Mouse (Mus musculus) spleen, embryonic (tissue): ENCODE data around the gene Sprn.
"Not testable (repeated sequence)": the region's sequence is repeated elsewhere in the genome, so short reads cannot be mapped to it uniquely, and the experiment has no call there.

ENCODE experiments used
- CTCF ChIA-PET: fragments of 350-600 bp; sonication (Branson Sonifier 250); formaldehyde crosslinking; loops from one replicate; lab custom pipeline; 2022; lab: Charles Lee

Sprn gene

DNA sequence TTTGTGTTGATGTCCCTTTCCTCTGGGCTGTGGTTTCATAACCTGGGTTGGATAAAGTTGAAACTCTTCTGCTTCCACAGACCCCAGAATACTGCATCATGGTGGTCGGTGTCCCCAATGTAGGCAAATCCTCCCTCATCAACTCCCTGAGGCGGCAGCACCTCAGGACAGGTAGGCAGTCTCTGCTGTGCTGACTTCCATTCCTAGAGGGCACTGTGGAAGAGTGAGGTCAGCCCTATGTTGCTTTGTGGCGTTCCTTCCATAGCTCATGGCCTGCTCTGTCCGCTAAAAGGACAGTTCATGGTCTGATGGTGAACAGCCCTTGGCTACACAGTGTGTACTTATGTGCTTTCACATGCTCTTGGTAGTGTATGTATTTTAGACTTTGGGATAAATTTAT lies 10.1 kb downstream of the Sprn start:
- CTCF ChIA-PET: no interaction called here

DNA sequence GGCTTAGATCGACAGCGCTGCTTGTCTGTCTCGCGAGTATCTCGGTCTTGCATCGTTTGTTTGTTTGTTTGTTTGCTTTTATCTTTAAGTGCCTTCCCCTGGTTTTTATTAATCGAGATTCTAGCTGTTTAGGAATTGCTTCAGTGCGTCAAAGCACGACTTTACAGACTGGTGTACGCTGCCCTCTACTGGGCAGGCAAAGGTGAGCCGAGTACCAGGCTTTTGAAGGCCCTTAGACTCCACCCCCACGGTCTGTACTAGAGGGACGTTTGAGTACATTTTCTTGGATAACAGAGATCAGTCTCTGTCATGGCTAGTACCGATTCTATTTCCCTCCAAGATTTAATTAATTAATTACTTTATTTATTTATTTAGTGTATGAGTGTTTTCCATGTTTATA lies 13.3 kb downstream of the Sprn start:
- CTCF ChIA-PET: interaction anchor here (0.6 to 1.2 kb wide), 2 partner anchors 25 to 146 kb away, joined by 3 to 4 read pairs; no protein-coding TSS in a partner anchor

DNA sequence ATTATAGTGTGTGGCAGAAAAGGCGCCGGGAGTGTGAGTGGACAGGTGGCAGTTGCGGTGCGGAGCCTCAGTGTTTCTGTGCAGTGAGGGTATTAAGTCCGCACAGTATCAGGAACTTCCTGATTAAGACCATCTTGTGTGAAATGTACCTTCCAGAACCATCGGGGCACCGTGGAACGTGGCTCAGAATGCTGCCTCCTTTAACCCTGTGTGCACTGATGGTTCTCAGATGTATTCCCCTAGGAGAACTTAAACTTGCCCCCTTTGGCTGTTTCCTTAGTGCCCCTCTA lies 16.7 kb downstream of the Sprn start:
- CTCF ChIA-PET: no interaction called here

DNA sequence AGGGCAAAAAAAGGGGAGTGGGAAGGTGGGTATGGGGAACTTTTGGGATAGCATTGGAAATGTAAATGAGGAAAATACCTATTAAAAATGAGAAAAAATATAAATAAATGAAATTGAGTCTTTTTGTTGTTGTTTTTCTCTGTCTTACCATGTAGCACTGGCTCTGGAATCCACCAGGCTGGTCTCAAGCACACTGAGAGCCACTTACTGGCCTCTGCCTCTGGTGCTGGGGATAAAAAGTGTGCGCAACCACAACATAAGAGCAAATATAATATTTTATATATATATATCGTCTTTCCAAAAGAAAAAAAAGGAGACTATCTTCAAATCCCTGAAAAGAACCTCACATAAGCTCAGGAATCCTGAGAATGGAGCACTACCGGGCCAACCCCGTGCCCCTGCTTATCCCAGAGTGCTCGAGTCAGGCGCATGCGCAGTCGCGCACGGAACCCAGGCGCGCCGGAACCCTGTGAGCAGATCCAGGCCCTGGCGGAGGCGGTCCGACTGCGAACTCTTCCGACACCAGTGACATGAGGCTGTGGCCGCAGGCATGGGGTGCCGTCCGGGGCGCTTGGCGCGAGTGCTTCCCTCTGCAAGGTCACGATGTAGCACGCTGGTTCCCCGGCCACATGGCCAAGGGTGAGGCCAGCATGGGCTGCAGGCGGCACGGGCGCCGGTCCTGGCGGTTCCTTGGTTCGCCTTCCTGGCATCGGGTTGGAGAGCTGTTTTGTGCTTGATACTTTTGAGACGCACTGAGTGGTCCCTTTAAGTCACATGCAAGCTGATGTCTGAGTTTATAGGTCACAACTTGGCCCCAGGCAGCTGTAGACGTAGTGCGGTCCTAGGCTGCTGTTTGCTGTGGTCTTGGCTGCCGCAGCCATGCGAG lies 17.3 kb downstream of the Sprn start, which contains the start of gene Mtg1:
Mtg1 (plus strand) TSS at position 430 of the 886 bp plus-strand sequence.
- CTCF ChIA-PET: no interaction called here

DNA sequence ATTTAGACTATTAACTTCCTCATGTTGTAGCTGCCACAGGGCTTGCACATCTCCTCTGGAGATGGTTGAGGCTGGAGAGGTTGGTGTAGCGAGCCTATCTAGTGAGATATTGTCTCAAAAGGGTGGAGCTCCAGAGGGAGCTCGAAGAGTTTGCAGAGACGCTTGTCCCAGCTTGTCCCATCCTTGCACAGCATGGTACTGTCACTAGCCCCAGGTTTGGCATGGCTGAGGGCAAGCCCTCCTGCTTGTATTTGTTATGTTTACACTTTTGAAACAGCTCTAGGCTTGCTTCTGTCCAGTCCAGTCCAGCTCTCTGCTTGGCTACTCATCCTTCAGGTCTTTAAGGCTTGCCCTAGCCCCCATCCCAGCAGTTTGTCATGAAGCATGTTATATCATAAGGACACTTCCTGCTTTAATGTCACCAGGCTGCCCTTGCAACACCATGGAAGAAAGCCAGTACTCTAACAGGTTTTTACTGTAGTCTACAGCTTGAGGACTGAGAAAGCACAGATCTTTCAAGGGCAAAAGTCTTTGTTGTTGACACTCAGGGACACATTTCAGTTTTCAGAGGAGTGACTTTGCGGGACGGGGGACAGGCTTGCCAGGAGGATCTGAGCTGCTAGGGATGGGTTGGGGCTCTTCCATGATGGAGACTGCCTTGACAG lies 19.4 kb downstream of the Sprn start:
- CTCF ChIA-PET: no interaction called here

DNA sequence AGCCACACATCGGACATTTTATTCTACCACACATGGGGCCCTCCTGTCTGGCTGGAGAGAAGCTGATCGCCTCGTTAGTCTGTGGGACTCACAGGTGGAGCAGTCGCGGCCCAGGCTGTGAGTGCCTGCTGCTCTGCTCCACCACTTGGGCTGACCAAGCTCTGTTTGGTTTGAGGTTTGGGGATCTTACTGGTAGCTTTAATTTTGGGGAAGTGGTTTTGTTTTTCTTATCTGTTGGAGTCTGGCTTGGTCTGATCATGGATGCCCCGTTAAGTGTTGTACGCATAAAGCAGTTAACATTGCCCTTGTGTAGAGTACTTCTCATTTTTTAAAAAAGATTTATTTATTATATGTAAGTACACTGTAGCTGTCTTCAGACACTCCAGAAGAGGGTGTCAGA lies 20.6 kb downstream of the Sprn start:
- CTCF ChIA-PET: interaction anchor here (0.6 kb wide), 1 partner anchor 1029 kb away, joined by 3 read pairs; no protein-coding TSS in a partner anchor

DNA sequence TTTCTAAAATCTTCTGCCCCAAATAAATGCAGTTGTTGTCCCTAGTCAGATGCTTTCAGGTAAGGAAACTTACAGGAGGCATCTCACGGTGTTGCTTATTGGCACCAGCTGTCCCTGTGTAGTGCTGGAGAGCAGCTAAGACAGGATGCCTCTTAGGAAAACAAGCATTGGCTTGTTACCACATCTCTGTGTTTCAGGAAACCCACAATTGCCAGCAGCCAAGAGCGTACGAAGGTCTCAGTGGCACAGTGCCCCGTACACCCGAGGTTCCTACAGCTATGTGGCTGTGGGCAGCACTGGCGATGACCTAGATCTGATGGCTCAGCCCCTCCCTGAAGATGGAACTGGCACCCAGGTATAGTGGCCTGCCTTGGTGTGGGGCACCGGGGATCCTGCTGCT lies 22.5 kb downstream of the Sprn start:
- CTCF ChIA-PET: not testable (repeated sequence)

DNA sequence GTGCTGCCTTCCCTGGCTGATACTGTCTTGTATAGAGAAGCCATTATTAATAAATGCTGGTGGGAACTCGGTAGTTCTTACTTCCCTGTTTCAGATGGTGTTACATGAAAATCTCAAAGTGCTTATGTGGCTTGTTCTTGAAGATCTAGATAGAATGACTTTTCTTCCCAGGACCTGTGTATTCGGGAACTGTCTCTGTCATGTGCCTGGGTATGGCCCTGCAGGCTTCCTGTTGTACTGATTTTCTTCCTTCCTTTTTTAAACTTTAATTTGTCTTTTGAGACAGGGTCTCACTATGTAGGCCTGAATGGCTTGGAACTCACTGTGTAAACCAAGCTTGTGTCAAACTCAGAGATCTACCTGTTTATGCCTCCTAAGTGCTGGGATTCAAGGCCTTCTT lies 26.8 kb downstream of the Sprn start:
- CTCF ChIA-PET: no interaction called here

DNA sequence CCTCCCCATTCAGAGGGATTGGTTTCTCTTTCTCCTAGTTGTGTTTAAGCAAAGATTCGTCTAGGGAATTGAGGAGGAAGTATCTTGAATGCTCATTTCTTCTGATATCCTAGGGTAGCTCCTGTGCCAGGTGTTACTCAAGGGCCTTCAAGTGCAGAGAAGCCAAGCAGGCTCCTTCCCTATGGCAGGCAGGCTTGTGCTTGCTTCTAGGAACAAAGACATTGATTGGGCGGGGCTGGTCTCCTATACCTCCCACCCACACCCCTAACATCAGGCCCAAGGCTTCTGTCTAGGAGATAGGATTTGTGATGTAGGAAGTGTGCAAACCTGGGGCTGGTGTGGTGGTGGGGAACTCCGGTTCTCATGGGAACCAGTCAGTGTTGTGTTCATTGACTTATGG lies 27.7 kb downstream of the Sprn start:
- CTCF ChIA-PET: no interaction called here

DNA sequence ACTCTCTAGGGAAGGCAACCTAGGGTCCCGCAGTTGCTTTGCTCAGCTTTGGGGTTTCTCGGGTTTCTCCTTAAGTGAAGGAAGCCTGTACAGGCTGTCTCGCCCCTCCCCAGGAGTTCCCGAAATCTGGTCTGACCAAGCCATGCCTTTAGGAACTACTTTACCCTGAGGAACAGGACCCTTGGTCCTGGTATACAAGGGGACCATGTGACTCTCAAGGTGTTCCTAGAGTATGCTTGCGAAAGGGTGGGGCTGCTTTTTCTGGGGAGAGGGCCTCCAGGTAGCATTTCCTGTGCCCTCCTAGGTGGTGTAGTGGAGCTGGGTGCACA lies 28.7 kb downstream of the Sprn start:
- CTCF ChIA-PET: no interaction called here

DNA sequence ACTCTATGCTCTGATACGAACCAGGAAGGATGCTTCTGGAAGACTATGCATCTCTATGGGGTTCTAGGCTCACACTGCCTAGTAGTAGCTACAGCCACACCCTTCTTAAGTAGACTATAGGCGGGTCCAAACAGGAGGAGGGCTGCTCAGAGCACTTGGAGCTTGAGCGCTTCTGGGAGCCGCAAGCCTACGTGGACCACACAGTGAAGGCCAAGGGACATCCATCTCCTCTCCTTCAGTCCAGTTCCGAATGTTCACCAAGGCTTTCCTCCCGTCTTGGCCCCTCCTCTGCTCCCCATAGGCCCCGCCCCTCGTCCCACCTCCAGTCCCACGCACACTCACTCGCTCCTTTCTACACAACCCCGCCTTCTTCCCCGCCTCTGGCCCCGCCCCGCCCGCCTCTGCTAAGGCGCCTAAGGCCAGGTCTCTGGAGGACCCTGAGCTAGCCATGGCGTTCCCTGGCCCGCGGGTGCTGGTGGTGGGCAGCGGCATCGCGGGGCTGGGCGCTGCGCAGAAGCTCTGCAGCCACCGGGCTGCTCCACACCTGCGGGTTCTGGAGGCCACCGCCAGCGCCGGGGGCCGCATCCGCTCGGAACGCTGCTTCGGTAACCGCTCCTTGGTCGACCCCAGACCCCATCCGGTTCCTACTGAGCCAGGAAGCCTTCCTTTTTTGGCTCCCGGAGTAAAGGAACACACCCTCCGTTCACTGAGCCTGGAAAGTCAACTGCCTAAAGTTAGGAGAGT lies 29.2 kb downstream of the Sprn start:
- CTCF ChIA-PET: no interaction called here

DNA sequence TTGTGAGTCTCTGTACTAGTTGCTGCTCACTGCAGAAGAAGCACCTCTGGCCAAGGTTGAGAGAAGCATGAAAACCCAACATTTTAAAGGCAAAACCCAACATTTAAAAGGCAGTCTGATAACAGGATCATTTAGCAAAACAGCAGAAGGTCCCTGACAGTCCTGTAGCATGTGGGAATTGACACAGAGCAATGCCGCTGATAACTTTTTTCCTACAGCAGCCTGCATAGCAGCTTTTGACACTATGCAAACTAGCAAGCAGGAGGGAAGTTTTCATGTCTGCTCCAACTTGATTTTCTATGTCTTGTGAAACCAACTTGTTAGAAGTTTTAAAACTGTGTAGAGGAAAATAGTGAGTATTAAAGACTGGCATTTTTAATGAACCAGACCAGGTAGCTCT lies 30.3 kb downstream of the Sprn start:
- CTCF ChIA-PET: no interaction called here

DNA sequence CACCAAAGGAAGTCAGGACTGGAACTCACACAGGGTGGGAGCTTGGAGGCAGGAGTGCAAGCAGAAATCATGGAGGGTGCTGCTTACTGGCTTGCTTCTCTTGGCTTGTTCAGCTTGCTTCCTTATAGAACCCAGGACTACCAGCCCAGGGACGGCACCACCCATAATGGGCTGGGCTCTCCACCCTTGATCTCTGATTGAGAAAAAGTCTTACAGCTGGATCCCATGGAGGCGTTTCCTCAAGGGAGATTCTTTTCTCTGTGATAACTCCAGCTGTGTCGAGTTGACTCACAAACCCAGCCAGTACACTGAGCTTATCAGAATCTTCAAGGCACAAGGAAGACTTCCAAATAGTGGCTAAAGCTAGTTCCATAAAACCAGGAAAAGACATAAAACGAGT lies 31.9 kb downstream of the Sprn start:
- CTCF ChIA-PET: no interaction called here

DNA sequence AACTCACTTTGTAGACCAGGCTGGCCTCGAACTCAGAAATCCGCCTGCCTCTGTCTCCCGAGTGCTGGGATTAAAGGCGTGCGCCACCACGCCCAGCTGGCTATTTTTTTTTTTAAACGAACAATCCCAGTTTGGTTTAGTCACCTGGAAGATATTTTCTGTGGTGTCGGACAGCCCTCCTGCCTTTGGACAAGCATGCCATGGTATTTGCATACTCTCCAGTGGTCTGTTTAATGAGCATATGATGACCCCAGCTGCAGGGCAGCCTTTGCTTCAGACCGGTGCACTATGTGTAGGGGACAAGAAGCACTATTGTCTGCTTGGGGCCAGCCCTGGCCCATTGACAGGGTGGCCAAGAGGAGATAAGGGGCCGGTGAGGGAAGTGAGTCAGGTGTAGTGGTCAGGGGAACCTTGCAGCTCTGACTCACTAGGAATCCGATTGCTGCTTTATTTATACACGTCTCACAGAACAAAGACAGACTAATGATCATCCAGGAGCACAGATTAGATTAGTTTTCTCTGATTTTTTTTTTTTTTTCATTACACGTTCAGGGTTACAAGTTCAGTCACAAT lies 33.3 kb downstream of the Sprn start:
- CTCF ChIA-PET: no interaction called here

DNA sequence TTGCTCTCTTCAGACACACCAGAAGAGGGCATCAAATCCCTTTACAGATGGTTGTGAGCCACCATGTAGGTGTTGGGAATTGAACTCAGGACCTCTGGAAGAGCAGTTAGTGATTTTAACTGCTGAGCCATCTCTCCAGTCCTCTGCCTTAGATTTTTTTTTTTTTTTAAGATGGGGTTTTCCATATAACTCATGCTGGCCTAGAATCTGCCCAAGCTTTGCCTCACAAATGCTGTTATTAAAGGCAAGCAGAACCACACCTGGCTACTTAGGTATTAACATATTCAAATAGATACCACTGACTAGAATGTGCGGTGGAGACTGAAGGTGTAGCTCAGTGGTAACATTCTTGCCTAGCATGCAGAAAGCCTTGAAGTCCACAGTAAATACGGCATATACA lies 34.2 kb downstream of the Sprn start:
- CTCF ChIA-PET: no interaction called here

DNA sequence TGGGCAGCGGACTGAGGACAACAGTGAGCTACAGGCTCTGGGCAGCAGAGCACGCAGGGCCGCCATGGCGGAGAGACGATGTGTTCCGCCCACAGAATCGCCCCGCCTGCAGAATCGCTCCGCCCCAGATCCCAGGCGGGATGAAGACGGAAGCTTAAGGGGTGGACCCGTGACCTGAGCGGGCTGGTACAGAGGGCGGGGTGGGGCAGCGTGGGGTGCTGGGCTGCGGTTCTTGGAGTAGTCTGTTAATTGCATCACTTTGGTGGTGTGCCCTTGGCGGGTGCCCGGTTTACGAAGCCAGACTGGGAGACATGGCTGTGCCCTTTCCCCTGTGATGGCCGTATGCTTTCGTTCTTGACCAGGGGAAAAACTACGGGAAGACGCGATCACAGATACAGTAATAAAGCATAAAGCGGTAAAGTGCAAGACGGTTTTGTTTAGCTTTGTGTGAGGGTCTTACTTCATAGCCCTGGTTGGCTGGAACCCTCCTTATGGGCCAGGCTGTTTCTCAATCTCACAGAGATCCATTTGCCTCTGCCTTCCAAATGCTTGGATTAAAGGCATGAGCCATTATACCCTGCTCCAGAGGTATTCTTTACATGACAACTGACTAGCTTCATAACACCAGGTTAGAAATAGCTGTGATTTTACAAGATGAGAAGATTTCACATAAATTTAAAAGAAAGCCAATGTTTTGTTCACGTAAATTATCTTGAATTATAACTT lies 38.2 kb downstream of the Sprn start, which contains the start of gene Echs1:
Echs1 (minus strand) TSS at position 148 of the 726 bp plus-strand sequence.
- CTCF ChIA-PET: no interaction called here

DNA sequence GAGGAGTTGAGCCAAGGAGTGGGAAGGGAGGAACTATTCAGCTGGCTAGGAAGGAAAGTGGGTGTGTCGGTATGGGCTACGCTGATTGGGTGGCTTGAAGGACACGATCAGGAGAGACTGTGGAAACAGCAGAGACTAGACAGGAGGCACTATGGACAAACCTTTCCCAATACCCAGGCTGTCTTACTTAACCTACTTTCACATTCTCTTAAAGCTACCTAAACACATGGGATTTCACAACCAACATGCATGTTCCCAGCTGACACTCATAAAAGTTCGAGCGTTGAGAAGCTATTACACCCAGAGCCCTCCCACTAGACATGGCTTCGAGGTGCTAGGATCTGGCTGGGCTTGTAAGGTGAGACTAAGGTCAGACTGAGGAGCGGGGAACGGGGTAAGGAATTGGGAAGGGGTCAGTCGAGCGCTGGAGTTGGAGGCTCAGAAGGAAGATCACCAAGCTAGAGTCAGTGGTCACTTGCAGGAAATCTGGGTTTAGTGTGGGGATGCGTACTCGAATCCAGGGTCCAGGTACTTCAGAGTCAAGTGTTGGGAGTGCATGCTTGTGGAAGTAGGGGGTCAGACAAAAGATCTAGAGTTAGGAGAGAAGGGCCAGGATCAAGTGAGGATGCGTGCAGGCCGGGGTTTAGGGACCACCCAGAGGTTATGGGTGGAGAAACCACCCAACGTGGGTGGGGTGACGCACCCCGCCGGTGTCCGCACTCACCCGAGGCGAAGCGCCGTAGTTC lies 38.9 kb downstream of the Sprn start, which contains the start of gene Paox:
Paox (plus strand) TSS at position 217 of the 746 bp plus-strand sequence.
- CTCF ChIA-PET: no interaction called here

DNA sequence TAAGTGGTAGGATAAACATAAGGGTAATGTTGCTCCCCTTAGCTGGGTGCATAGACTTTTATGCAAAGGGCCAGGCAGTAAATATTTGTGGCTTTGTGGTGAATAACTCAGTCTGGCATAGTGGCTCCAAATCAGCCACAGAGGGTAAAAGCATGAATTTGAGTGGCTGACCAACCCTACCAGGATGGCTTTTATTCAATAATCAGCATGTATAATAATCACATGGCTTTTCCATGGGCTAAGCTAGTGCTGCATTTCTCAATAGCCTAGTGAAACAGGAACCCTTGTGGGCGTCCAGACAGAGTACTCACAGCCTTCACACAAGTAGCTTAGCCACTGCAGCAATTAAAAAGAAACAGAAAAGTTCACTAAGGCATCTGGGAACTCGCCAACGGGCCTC lies 42.7 kb downstream of the Sprn start:
- CTCF ChIA-PET: no interaction called here

DNA sequence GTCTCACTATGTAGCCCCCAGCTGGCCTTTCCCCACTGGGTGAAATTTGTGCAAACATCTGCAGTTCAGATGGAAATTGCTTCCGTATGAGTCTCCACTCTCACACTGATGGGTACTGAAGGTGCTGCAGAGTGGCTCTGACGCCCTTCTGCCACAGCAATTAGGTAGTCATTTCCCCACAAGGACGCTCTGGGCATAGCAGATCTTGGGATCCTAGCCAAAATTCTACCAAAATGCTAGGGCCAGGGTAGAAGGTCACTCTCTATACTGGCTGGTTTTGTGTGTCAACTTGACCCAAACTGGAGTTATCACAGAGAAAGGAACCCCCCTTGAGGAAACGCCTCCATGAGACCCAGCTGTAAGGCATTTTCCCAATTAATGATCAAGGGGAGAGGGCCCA lies 50.7 kb downstream of the Sprn start:
- CTCF ChIA-PET: no interaction called here

DNA sequence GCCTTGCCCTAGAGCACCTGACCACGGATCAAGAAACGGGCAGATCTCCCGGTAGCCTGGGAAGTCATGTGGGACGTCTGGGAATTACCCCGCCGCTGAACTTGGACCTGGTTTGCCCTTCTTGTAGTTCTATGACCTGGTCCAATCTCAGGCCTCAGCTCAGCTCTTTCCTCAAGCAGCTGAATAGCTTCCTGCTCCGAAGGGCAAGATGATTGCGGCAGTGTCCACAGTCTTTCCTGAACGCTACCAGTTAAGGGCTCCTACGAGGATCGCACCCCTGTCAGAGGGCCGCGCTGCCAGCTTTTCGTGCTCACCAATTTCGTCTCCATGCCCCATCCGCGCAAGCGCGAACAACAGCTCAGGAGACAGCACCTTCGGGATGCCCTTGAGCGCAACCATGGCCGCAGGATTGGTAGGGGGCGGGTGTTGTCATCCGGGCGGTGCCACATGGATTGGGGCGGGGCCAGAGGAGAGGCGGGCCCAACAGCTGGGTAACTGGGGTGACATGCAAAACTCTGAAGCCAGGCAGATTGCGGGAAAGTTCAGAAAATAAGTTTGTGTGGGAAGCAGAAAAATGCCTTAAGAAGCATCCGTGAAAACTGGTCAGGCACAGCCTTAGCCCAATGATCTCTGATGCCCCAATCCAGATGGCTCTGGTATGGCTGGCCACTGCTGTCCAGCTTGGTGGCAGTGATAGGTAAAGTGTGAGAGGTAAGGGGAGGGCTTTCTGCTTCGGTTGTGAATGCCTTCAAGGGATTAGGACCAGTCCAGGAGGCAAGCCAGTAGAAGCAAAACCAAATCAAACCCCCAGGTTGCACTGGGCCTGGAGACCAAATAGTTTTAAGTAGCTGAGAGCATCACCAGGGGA lies 52.5 kb downstream of the Sprn start, which contains the start of gene Fuom:
Fuom (minus strand) TSS at position 449 of the 868 bp plus-strand sequence.
- CTCF ChIA-PET: interaction anchor here (0.6 kb wide), 1 partner anchor 150 kb away, joined by 4 read pairs; no protein-coding TSS in a partner anchor
